Mouse (Mus musculus): ENCODE results near the gene Dag1. TPM values are rescaled to one million over a fixed set of nuclear protein-coding genes. Genes with fewer than 3 reads are reported as not detected.

The Dag1 gene
- total and polyA plus RNA-seq, 3 experiments = 124 to 347 (median 305) TPM

- H3K4me3 ChIP-seq = no peak overlapping the region
- peaks cover 5% of the 10 kb centered on the region for H3K4me1 ChIP-seq (ENCODE audit: control insufficient read depth, insufficient read depth, low read length)
- no peak overlapping the region for H3K27ac ChIP-seq
- 62% methylated on average over 3 of the region's 3 CpGs for WGBS
- peaks cover 3% of the 10 kb centered on the region; the same call in 1 of the 2 replicates for H3K79me2 ChIP-seq (replicated peaks; ENCODE audit: control insufficient read depth, insufficient read depth, low read length)
- no peak for DNase-seq
- TF ChIP-seq POLR2A (IDR thresholded peaks at IDR 0.05; ENCODE audit: insufficient read depth, low read depth, low read length) = no peak
- TF ChIP-seq CTCF (IDR thresholded peaks at IDR 0.05) = peak; percentile 66
- no peak overlapping the region for H3K9ac ChIP-seq (ENCODE audit: low read depth, low read length)
- no peaks in the 10 kb centered on the region for H3K27me3 ChIP-seq (ENCODE audit: control insufficient read depth, insufficient read depth, low read length)
- H3K36me3 ChIP-seq (ENCODE audit: control insufficient read depth, insufficient read depth, low read length) = peaks cover 18% of the 10 kb centered on the region
- intact Hi-C loops (cut with DNase I) = loop anchor here (5.0 kb wide), 2 partner anchors 33 to 37 kb away; no protein-coding TSS in a partner anchor
Observed at GRCm38 (mm10) chr9:108244984-108245383, 18.8 kb downstream of the Dag1 start.

- H3K9ac ChIP-seq (ENCODE audit: low read depth, low read length) = no peak overlapping the region
- no peak for TF ChIP-seq EP300 (IDR thresholded peaks at IDR 0.05; ENCODE audit: insufficient read depth, low read depth, low read length)
- no peak for TF ChIP-seq POLR2A (IDR thresholded peaks at IDR 0.05; ENCODE audit: insufficient read depth, low read depth, low read length)
- no peak for TF ChIP-seq CTCF (IDR thresholded peaks at IDR 0.05)
- DNase-seq = no peak
- H3K4me3 ChIP-seq = no peak overlapping the region
- no peak overlapping the region for H3K27ac ChIP-seq
- H3K36me3 ChIP-seq (ENCODE audit: control insufficient read depth, insufficient read depth, low read length) = peaks cover 14% of the 10 kb centered on the region
- peaks cover 3% of the 10 kb centered on the region; the same call in 1 of the 2 replicates for H3K79me2 ChIP-seq (replicated peaks; ENCODE audit: control insufficient read depth, insufficient read depth, low read length)
- WGBS = 71% methylated on average over 3 of the region's 3 CpGs
- no peaks in the 10 kb centered on the region for H3K27me3 ChIP-seq (ENCODE audit: control insufficient read depth, insufficient read depth, low read length)
- intact Hi-C loops (cut with DNase I) = no loop called here
- H3K4me1 ChIP-seq (ENCODE audit: control insufficient read depth, insufficient read depth, low read length) = peaks cover 4% of the 10 kb centered on the region
Observed at GRCm38 (mm10) chr9:108244540-108244939, 19.2 kb downstream of the Dag1 start.

GRCm38 (mm10) chr9:108239951-108240350 is 23.8 kb downstream of the Dag1 start:
- H3K27me3 ChIP-seq (ENCODE audit: control insufficient read depth, insufficient read depth, low read length) = no peaks in the 10 kb centered on the region
- TF ChIP-seq EP300 (IDR thresholded peaks at IDR 0.05; ENCODE audit: insufficient read depth, low read depth, low read length) = no peak
- no peak for TF ChIP-seq POLR2A (IDR thresholded peaks at IDR 0.05; ENCODE audit: insufficient read depth, low read depth, low read length)
- no peak for TF ChIP-seq CTCF (IDR thresholded peaks at IDR 0.05)
- no peak for DNase-seq
- no peak overlapping the region for H3K4me3 ChIP-seq
- peaks cover 6% of the 10 kb centered on the region for H3K4me1 ChIP-seq (ENCODE audit: control insufficient read depth, insufficient read depth, low read length)
- H3K27ac ChIP-seq = no peak overlapping the region
- H3K9ac ChIP-seq (ENCODE audit: low read depth, low read length) = no peak overlapping the region
- intact Hi-C loops (cut with DNase I) = no loop called here
- H3K79me2 ChIP-seq (replicated peaks; ENCODE audit: control insufficient read depth, insufficient read depth, low read length) = peaks cover 4% of the 10 kb centered on the region; the same call in 1 of the 2 replicates
- peaks cover 11% of the 10 kb centered on the region for H3K36me3 ChIP-seq (ENCODE audit: control insufficient read depth, insufficient read depth, low read length)
- 66% methylated on average over 5 of the region's 5 CpGs for WGBS

DNA sequence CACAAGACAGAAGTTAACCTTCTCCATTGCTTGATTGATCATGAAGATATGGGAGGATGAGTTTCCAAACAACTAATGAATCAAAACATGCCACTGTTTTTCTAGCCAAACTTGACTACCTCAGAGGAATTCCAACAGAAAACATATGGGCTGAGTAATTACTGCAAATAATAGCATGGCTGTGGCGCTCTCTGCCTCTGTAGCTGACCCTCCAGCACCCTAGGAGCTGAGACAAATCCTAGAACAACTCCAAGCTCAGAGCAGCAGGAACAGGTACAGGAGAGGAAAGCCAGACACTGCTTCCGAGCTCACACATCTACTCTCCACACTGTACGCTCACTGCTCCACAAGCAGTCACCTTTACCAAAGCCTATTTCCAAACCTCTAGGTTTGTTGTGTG is 24.9 kb downstream of the Dag1 start:
- no peak for DNase-seq
- WGBS = 90% methylated on average over 3 of the region's 3 CpGs
- Histone ChIP-seq H3K4me3 (no peak overlapping the region), H3K36me3 (ENCODE audit: control insufficient read depth, insufficient read depth, low read length) (peaks cover 16% of the 10 kb centered on the region), H3K4me1 (ENCODE audit: control insufficient read depth, insufficient read depth, low read length) (peaks cover 9% of the 10 kb centered on the region), H3K27me3 (ENCODE audit: control insufficient read depth, insufficient read depth, low read length) (no peaks in the 10 kb centered on the region), H3K27ac (no peak overlapping the region), H3K79me2 (replicated peaks; ENCODE audit: control insufficient read depth, insufficient read depth, low read length) (peaks cover 5% of the 10 kb centered on the region), H3K9ac (ENCODE audit: low read depth, low read length) (no peak overlapping the region)
- intact Hi-C loops (cut with DNase I) = no loop called here
- TF ChIP-seq POLR2A (IDR thresholded peaks at IDR 0.05; ENCODE audit: insufficient read depth, low read depth, low read length) (no peak), EP300 (IDR thresholded peaks at IDR 0.05; ENCODE audit: insufficient read depth, low read depth, low read length) (no peak), CTCF (IDR thresholded peaks at IDR 0.05) (no peak)

DNA sequence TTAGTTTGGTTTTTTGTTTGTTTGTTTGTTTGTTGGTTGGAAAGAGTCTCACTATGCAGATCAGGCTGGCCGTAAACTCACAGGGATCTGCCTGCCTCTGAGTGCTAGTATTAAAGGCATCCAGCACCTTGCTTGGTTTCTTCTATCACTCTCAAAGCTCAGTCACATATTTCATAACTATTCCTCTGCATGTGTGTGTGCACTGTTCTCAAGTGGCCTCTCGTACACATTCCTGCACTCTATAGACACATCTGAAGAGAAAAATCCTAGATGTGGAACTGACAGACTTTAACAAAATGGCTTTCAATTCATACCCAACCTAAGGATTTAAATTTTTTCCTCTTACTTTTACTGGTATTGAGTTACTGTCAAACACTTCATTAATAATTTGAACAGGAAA is 25.4 kb downstream of the Dag1 start:
- Histone ChIP-seq H3K79me2 (replicated peaks; ENCODE audit: control insufficient read depth, insufficient read depth, low read length) (peaks cover 5% of the 10 kb centered on the region), H3K27me3 (ENCODE audit: control insufficient read depth, insufficient read depth, low read length) (no peaks in the 10 kb centered on the region), H3K27ac (no peak overlapping the region), H3K4me3 (no peak overlapping the region), H3K9ac (ENCODE audit: low read depth, low read length) (no peak overlapping the region), H3K36me3 (ENCODE audit: control insufficient read depth, insufficient read depth, low read length) (peaks cover 21% of the 10 kb centered on the region), H3K4me1 (ENCODE audit: control insufficient read depth, insufficient read depth, low read length) (peaks cover 9% of the 10 kb centered on the region)
- TF ChIP-seq POLR2A (IDR thresholded peaks at IDR 0.05; ENCODE audit: insufficient read depth, low read depth, low read length) = no peak
- TF ChIP-seq CTCF (IDR thresholded peaks at IDR 0.05) = no peak
- no peak for TF ChIP-seq EP300 (IDR thresholded peaks at IDR 0.05; ENCODE audit: insufficient read depth, low read depth, low read length)
- DNase-seq = no peak
- intact Hi-C loops (cut with DNase I) = no loop called here
- 82% methylated on average over 2 of the region's 2 CpGs for WGBS

DNA sequence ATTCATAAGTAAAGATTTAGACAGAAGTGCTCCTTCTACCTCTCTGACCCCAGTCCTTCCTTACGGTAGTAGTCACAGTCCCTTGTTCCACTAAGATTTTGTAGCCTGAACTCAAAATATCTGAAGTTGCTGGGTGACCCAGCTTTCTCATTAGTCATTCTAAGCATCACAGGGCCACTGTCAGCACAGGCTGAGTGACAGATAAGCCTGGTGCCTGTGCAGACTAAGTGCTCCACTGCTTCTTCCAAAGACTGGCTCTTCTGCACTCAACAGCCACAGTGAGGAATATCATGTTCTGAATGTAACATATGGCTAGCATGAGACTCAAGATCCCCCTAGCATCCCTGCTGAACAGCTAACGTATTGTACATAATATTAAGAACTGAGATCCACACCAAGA is 29.1 kb downstream of the Dag1 start:
- H3K36me3 ChIP-seq (ENCODE audit: control insufficient read depth, insufficient read depth, low read length) = peaks cover 29% of the 10 kb centered on the region
- no peaks in the 10 kb centered on the region for H3K27me3 ChIP-seq (ENCODE audit: control insufficient read depth, insufficient read depth, low read length)
- H3K27ac ChIP-seq = peak overlapping the region; percentile 15; the same call in 1 of the 2 replicates
- peaks cover 14% of the 10 kb centered on the region for H3K4me1 ChIP-seq (ENCODE audit: control insufficient read depth, insufficient read depth, low read length)
- TF ChIP-seq CTCF (IDR thresholded peaks at IDR 0.05) = no peak
- no peak for TF ChIP-seq EP300 (IDR thresholded peaks at IDR 0.05; ENCODE audit: insufficient read depth, low read depth, low read length)
- TF ChIP-seq POLR2A (IDR thresholded peaks at IDR 0.05; ENCODE audit: insufficient read depth, low read depth, low read length) = no peak
- no peak overlapping the region for H3K4me3 ChIP-seq
- peaks cover 6% of the 10 kb centered on the region for H3K79me2 ChIP-seq (replicated peaks; ENCODE audit: control insufficient read depth, insufficient read depth, low read length)
- WGBS = 59% methylated on average over 2 of the region's 2 CpGs
- DNase-seq = peak in 1 of 2 experiments; percentile 21
- no peak overlapping the region for H3K9ac ChIP-seq (ENCODE audit: low read depth, low read length)
- intact Hi-C loops (cut with DNase I) = loop anchor here (2.0 kb wide), 1 partner anchor 16 kb away; no protein-coding TSS in a partner anchor
